Mouse (Mus musculus): ENCODE measurements around the gene Stk11. TPM values are rescaled to one million over a fixed set of nuclear protein-coding genes. Genes with fewer than 3 reads are reported as not detected.

Stk11 gene
- polyA plus RNA-seq, 1 experiment, result 91.7 TPM

- H3K4me1 ChIP-seq (ENCODE audit: control insufficient read depth, insufficient read depth, low read length), result peaks cover 12% of the 10 kb centered on the region
These were observed 36.7 kb downstream of the Stk11 start for GRCm38 (mm10) chr10:80152071-80152872.

GRCm38 (mm10) chr10:80152873-80153260, 37.3 kb downstream of the Stk11 start:
- peak overlapping the region; percentile 81 for H3K4me3 ChIP-seq (ENCODE audit: insufficient read depth, low read length)
- H3K27ac ChIP-seq (ENCODE audit: insufficient read depth, low read length), result peak overlapping the region; percentile 95
- no peak for TF ChIP-seq CTCF (IDR thresholded peaks at IDR 0.05; ENCODE audit: borderline replicate concordance, insufficient read depth, low read length)
- peak; percentile 27; the same call in 1 of the 2 replicates for TF ChIP-seq POLR2A (IDR thresholded peaks at IDR 0.05; ENCODE audit: low read depth, low read length)
- H3K4me1 ChIP-seq (ENCODE audit: control insufficient read depth, insufficient read depth, low read length), result peaks cover 12% of the 10 kb centered on the region

More at GRCm38 (mm10) chr10:80152071-80152872, 36.7 kb downstream of the Stk11 start:
- TF ChIP-seq POLR2A (IDR thresholded peaks at IDR 0.05; ENCODE audit: low read depth, low read length) (peak; percentile 41), CTCF (IDR thresholded peaks at IDR 0.05; ENCODE audit: borderline replicate concordance, insufficient read depth, low read length) (no peak)
- H3K4me3 ChIP-seq (ENCODE audit: insufficient read depth, low read length), result peak overlapping the region; percentile 81
- H3K27ac ChIP-seq (ENCODE audit: insufficient read depth, low read length), result peak overlapping the region; percentile 95

- TF ChIP-seq POLR2A (IDR thresholded peaks at IDR 0.05; ENCODE audit: low read depth, low read length) (no peak), CTCF (IDR thresholded peaks at IDR 0.05; ENCODE audit: borderline replicate concordance, insufficient read depth, low read length) (no peak)
- Histone ChIP-seq H3K27ac (ENCODE audit: insufficient read depth, low read length) (no peak overlapping the region), H3K4me3 (ENCODE audit: insufficient read depth, low read length) (0 out of 2 replicates have a peak overlapping the region, but pooled peaks have one; percentile 2), H3K4me1 (ENCODE audit: control insufficient read depth, insufficient read depth, low read length) (peaks cover 13% of the 10 kb centered on the region)
These were observed 38.1 kb downstream of the Stk11 start for GRCm38 (mm10) chr10:80153713-80154112.

- peaks cover 19% of the 10 kb centered on the region for H3K4me1 ChIP-seq (ENCODE audit: control insufficient read depth, insufficient read depth, low read length)
- no peak for TF ChIP-seq POLR2A (IDR thresholded peaks at IDR 0.05; ENCODE audit: low read depth, low read length)
- no peak for TF ChIP-seq CTCF (IDR thresholded peaks at IDR 0.05; ENCODE audit: borderline replicate concordance, insufficient read depth, low read length)
- H3K4me3 ChIP-seq (ENCODE audit: insufficient read depth, low read length), result no peak overlapping the region
- H3K27ac ChIP-seq (ENCODE audit: insufficient read depth, low read length), result no peak overlapping the region
These were observed 38.8 kb downstream of the Stk11 start for GRCm38 (mm10) chr10:80154384-80154783.

- Histone ChIP-seq H3K27ac (ENCODE audit: insufficient read depth, low read length) (no peak overlapping the region), H3K4me3 (ENCODE audit: insufficient read depth, low read length) (no peak overlapping the region), H3K4me1 (ENCODE audit: control insufficient read depth, insufficient read depth, low read length) (peaks cover 21% of the 10 kb centered on the region)
- TF ChIP-seq CTCF (IDR thresholded peaks at IDR 0.05; ENCODE audit: borderline replicate concordance, insufficient read depth, low read length) (no peak), POLR2A (IDR thresholded peaks at IDR 0.05; ENCODE audit: low read depth, low read length) (no peak)
These were observed 39.7 kb downstream of the Stk11 start for GRCm38 (mm10) chr10:80155277-80155676.

- Histone ChIP-seq H3K4me1 (ENCODE audit: control insufficient read depth, insufficient read depth, low read length) (peaks cover 25% of the 10 kb centered on the region), H3K27ac (ENCODE audit: insufficient read depth, low read length) (peak overlapping the region; percentile 34), H3K4me3 (ENCODE audit: insufficient read depth, low read length) (no peak overlapping the region)
- no peak for TF ChIP-seq POLR2A (IDR thresholded peaks at IDR 0.05; ENCODE audit: low read depth, low read length)
- TF ChIP-seq CTCF (IDR thresholded peaks at IDR 0.05; ENCODE audit: borderline replicate concordance, insufficient read depth, low read length), result no peak
These were observed 40.6 kb downstream of the Stk11 start for GRCm38 (mm10) chr10:80156002-80156751.

GRCm38 (mm10) chr10:80156752-80157053, 41.1 kb downstream of the Stk11 start:
- no peak for TF ChIP-seq CTCF (IDR thresholded peaks at IDR 0.05; ENCODE audit: borderline replicate concordance, insufficient read depth, low read length)
- TF ChIP-seq POLR2A (IDR thresholded peaks at IDR 0.05; ENCODE audit: low read depth, low read length), result no peak
- peak overlapping the region; percentile 34 for H3K27ac ChIP-seq (ENCODE audit: insufficient read depth, low read length)
- no peak overlapping the region for H3K4me3 ChIP-seq (ENCODE audit: insufficient read depth, low read length)
- H3K4me1 ChIP-seq (ENCODE audit: control insufficient read depth, insufficient read depth, low read length), result peaks cover 26% of the 10 kb centered on the region

GRCm38 (mm10) chr10:80157141-80157929, 41.7 kb downstream of the Stk11 start:
- no peak for TF ChIP-seq CTCF (IDR thresholded peaks at IDR 0.05; ENCODE audit: borderline replicate concordance, insufficient read depth, low read length)
- TF ChIP-seq POLR2A (IDR thresholded peaks at IDR 0.05; ENCODE audit: low read depth, low read length), result no peak
- H3K4me1 ChIP-seq (ENCODE audit: control insufficient read depth, insufficient read depth, low read length), result peaks cover 30% of the 10 kb centered on the region
- H3K4me3 ChIP-seq (ENCODE audit: insufficient read depth, low read length), result no peak overlapping the region
- H3K27ac ChIP-seq (ENCODE audit: insufficient read depth, low read length), result peak overlapping the region; percentile 59

GRCm38 (mm10) chr10:80158307-80158986, 42.8 kb downstream of the Stk11 start:
- no peak for TF ChIP-seq POLR2A (IDR thresholded peaks at IDR 0.05; ENCODE audit: low read depth, low read length)
- no peak for TF ChIP-seq CTCF (IDR thresholded peaks at IDR 0.05; ENCODE audit: borderline replicate concordance, insufficient read depth, low read length)
- peaks cover 38% of the 10 kb centered on the region for H3K4me1 ChIP-seq (ENCODE audit: control insufficient read depth, insufficient read depth, low read length)
- H3K27ac ChIP-seq (ENCODE audit: insufficient read depth, low read length), result peak overlapping the region; percentile 88
- no peak overlapping the region for H3K4me3 ChIP-seq (ENCODE audit: insufficient read depth, low read length)
